Comparison of ENCODE assay signal across 44 mouse cellular contexts in genomic region chr7:66370970-66371369, GRCm38 (mm10). TPM values are rescaled to one million over a fixed set of nuclear protein-coding genes. Genes with fewer than 3 reads are reported as not detected.
DNase-seq lines count a peak whose midpoint lies in the region; ATAC-seq and TF ChIP-seq lines count a peak whose summit lies in the region.
"Had no signal": no experiment of that assay in that cellular context is flagged by ENCODE, and none has a peak within 500 bp of the region (broad histone marks: within the 10 kb centered on the region; RNA-seq: fewer than 3 reads in every experiment).

No protein-coding gene starts in this region.

- 91% methylated on average over 6 of the region's 6 CpGs for WGBS in forebrain, embryonic 11.5 days
- WGBS in forebrain, embryonic 12.5 days, result 86% methylated on average over 6 of the region's 6 CpGs
- WGBS in kidney, postnatal 0 days, result 70% methylated on average over 6 of the region's 6 CpGs
- 73% methylated on average over 6 of the region's 6 CpGs for WGBS in kidney, embryonic 14.5 days
- WGBS in liver, postnatal 0 days (ENCODE audit: insufficient replicate concordance), result 53% methylated on average over 6 of the region's 6 CpGs

- TF ChIP-seq CTCF in kidney, postnatal 0 days (IDR thresholded peaks at IDR 0.05; ENCODE audit: low read depth), result no peak
- no peak for TF ChIP-seq CTCF in embryonic fibroblast, embryonic 13.5 days (IDR thresholded peaks at IDR 0.05; ENCODE audit: borderline replicate concordance, insufficient read depth, low read length)
- no peak for TF ChIP-seq CTCF in liver, postnatal 0 days (IDR thresholded peaks at IDR 0.05; ENCODE audit: low read depth)

- no peak overlapping the region for H3K4me3 ChIP-seq in forebrain, embryonic 11.5 days (ENCODE audit: low read depth, low read length)
- H3K4me3 ChIP-seq in forebrain, embryonic 12.5 days (replicated peaks), result no peak overlapping the region
- H3K4me3 ChIP-seq in kidney, postnatal 0 days (replicated peaks; ENCODE audit: low read depth, low read length), result no peak overlapping the region
- H3K4me3 ChIP-seq in kidney, embryonic 14.5 days (ENCODE audit: low read length), result no peak overlapping the region
- H3K4me3 ChIP-seq in embryonic fibroblast, embryonic 13.5 days (ENCODE audit: insufficient read depth, low read length), result no peak overlapping the region
- no peak overlapping the region for H3K4me3 ChIP-seq in liver, postnatal 0 days (ENCODE audit: low read depth, low read length)
- H3K4me3 ChIP-seq: heart, embryonic 10.5 days; hindbrain, embryonic 12.5 days; layer of hippocampus, adult 2 months; limb, embryonic 13.5 days; neural tube, embryonic 15.5 days had no signal

- H3K4me2 ChIP-seq in forebrain, embryonic 11.5 days (ENCODE audit: low read depth, low read length, severe bottlenecking), result no peak overlapping the region
- H3K4me2 ChIP-seq in forebrain, embryonic 12.5 days, result no peak overlapping the region
- no peak overlapping the region for H3K4me2 ChIP-seq in kidney, postnatal 0 days (ENCODE audit: low read length)
- H3K4me2 ChIP-seq in kidney, embryonic 14.5 days (replicated peaks; ENCODE audit: low read depth, low read length), result no peak overlapping the region
- H3K4me2 ChIP-seq in liver, postnatal 0 days (ENCODE audit: low read depth, low read length), result no peak overlapping the region
- H3K4me2 ChIP-seq: hindbrain, embryonic 12.5 days; limb, embryonic 13.5 days; neural tube, embryonic 15.5 days had no signal

- no peaks in the 10 kb centered on the region for H3K27me3 ChIP-seq in forebrain, embryonic 11.5 days (ENCODE audit: control insufficient read depth, insufficient read depth, low read length)
- no peaks in the 10 kb centered on the region for H3K27me3 ChIP-seq in forebrain, embryonic 12.5 days
- no peaks in the 10 kb centered on the region for H3K27me3 ChIP-seq in kidney, postnatal 0 days (ENCODE audit: insufficient read depth, low read length)
- H3K27me3 ChIP-seq in kidney, embryonic 14.5 days (ENCODE audit: control insufficient read depth, insufficient read depth, low read length), result no peaks in the 10 kb centered on the region
- no peaks in the 10 kb centered on the region for H3K27me3 ChIP-seq in liver, postnatal 0 days (ENCODE audit: insufficient read depth, low read length)
- H3K27me3 ChIP-seq: CH12.LX; hindbrain, embryonic 12.5 days; limb, embryonic 13.5 days; neural tube, embryonic 15.5 days had no signal

- TF ChIP-seq POLR2A in embryonic fibroblast, embryonic 13.5 days (IDR thresholded peaks at IDR 0.05; ENCODE audit: low read depth, low read length), result no peak

- no peak for ATAC-seq in forebrain, embryonic 11.5 days (replicated peaks; ENCODE audit: low FRiP score)
- ATAC-seq in forebrain, embryonic 12.5 days (ENCODE audit: low FRiP score), result no peak
- ATAC-seq in kidney, postnatal 0 days (replicated peaks; ENCODE audit: low FRiP score, low read depth), result no peak
- ATAC-seq in kidney, embryonic 14.5 days (ENCODE audit: low FRiP score, low TSS enrichment), result no peak
- no peak for ATAC-seq in liver, postnatal 0 days
- ATAC-seq: activated CD4-positive, CD25-positive, alpha-beta regulatory T cell, adult 4 months; forebrain, embryonic 16.5 days; hindbrain, postnatal 0 days had no signal

- no peak for TF ChIP-seq EP300 in liver, postnatal 0 days (IDR thresholded peaks at IDR 0.05; ENCODE audit: low read depth)

- no peak overlapping the region for H3K27ac ChIP-seq in forebrain, embryonic 11.5 days (ENCODE audit: low read depth, low read length)
- no peak overlapping the region for H3K27ac ChIP-seq in forebrain, embryonic 12.5 days
- H3K27ac ChIP-seq in kidney, postnatal 0 days, result peak overlapping the region; percentile 50
- H3K27ac ChIP-seq in kidney, embryonic 14.5 days (ENCODE audit: low read depth, low read length), result no peak overlapping the region
- H3K27ac ChIP-seq in embryonic fibroblast, embryonic 13.5 days (ENCODE audit: insufficient read depth, low read length), result peak overlapping the region; percentile 96
- H3K27ac ChIP-seq in liver, postnatal 0 days (ENCODE audit: low read depth), result 0 out of 2 replicates have a peak overlapping the region, but pooled peaks have one; percentile 8
- H3K27ac ChIP-seq: heart, embryonic 10.5 days; hindbrain, embryonic 12.5 days; hindbrain, postnatal 0 days; layer of hippocampus, adult 2 months; macrophage; neural tube, embryonic 15.5 days had no signal

- no peaks in the 10 kb centered on the region for H3K9me3 ChIP-seq in forebrain, embryonic 11.5 days (ENCODE audit: control insufficient read depth, low read length)
- H3K9me3 ChIP-seq in forebrain, embryonic 12.5 days, result no peaks in the 10 kb centered on the region
- no peaks in the 10 kb centered on the region for H3K9me3 ChIP-seq in kidney, postnatal 0 days (replicated peaks; ENCODE audit: low read length)
- H3K9me3 ChIP-seq in kidney, embryonic 14.5 days (ENCODE audit: control insufficient read depth, low read length), result no peaks in the 10 kb centered on the region
- H3K9me3 ChIP-seq in liver, postnatal 0 days (ENCODE audit: low read length), result no peaks in the 10 kb centered on the region
- H3K9me3 ChIP-seq: heart, embryonic 10.5 days; hindbrain, embryonic 12.5 days; limb, embryonic 13.5 days; neural tube, embryonic 15.5 days had no signal

- H3K4me1 ChIP-seq in forebrain, embryonic 11.5 days (replicated peaks; ENCODE audit: control insufficient read depth, insufficient read depth, low read length), result no peaks in the 10 kb centered on the region
- no peaks in the 10 kb centered on the region for H3K4me1 ChIP-seq in forebrain, embryonic 12.5 days
- peaks cover 9% of the 10 kb centered on the region; the same call in 1 of the 2 replicates for H3K4me1 ChIP-seq in kidney, postnatal 0 days (replicated peaks; ENCODE audit: insufficient read depth, low read length)
- peaks cover 14% of the 10 kb centered on the region; the same call in 1 of the 2 replicates for H3K4me1 ChIP-seq in kidney, embryonic 14.5 days (ENCODE audit: control insufficient read depth, insufficient read depth, low read length)
- peaks cover 31% of the 10 kb centered on the region for H3K4me1 ChIP-seq in embryonic fibroblast, embryonic 13.5 days (ENCODE audit: control insufficient read depth, insufficient read depth, low read length)
- peaks cover 10% of the 10 kb centered on the region; the same call in 1 of the 2 replicates for H3K4me1 ChIP-seq in liver, postnatal 0 days (ENCODE audit: insufficient read depth)
- H3K4me1 ChIP-seq: hindbrain, embryonic 12.5 days; neural tube, embryonic 15.5 days had no signal

- no peak overlapping the region for H3K9ac ChIP-seq in forebrain, embryonic 11.5 days (ENCODE audit: low read length)
- H3K9ac ChIP-seq in forebrain, embryonic 12.5 days, result no peak overlapping the region
- no peak overlapping the region for H3K9ac ChIP-seq in kidney, postnatal 0 days (ENCODE audit: low read depth, low read length)
- H3K9ac ChIP-seq in kidney, embryonic 14.5 days (ENCODE audit: low read depth, low read length), result no peak overlapping the region
- no peak overlapping the region for H3K9ac ChIP-seq in liver, postnatal 0 days (replicated peaks)
- H3K9ac ChIP-seq: hindbrain, embryonic 12.5 days; limb, embryonic 13.5 days; neural tube, embryonic 15.5 days had no signal

- H3K36me3 ChIP-seq in forebrain, embryonic 11.5 days (ENCODE audit: control insufficient read depth, insufficient read depth, low read length), result no peaks in the 10 kb centered on the region
- H3K36me3 ChIP-seq in forebrain, embryonic 12.5 days (replicated peaks), result no peaks in the 10 kb centered on the region
- H3K36me3 ChIP-seq in kidney, postnatal 0 days (ENCODE audit: insufficient read depth, low read length), result no peaks in the 10 kb centered on the region
- no peaks in the 10 kb centered on the region for H3K36me3 ChIP-seq in kidney, embryonic 14.5 days (ENCODE audit: control insufficient read depth, insufficient read depth, low read length)
- no peaks in the 10 kb centered on the region for H3K36me3 ChIP-seq in liver, postnatal 0 days (replicated peaks; ENCODE audit: insufficient read depth, low read length)
- H3K36me3 ChIP-seq: hindbrain, embryonic 12.5 days; limb, embryonic 13.5 days; neural tube, embryonic 15.5 days had no signal

- peak; percentile 23 for DNase-seq in forebrain, embryonic 11.5 days (ENCODE audit: low spot score)
- peak; percentile 19 for DNase-seq in kidney, postnatal 0 days (ENCODE audit: low spot score)
- no peak for DNase-seq in liver, postnatal 0 days
- DNase-seq in layer of hippocampus, postnatal 36 days, result no peak
- DNase-seq in urinary bladder, postnatal 4 days (ENCODE audit: low spot score in 2 of 2), result no peak
- DNase-seq: adrenal gland, adult 2 months; cerebellum, adult 9-10 months; cerebellum, postnatal 36 days; gastrocnemius, postnatal 14 days; heart, postnatal 36 days; kidney, adult 11 months; kidney, postnatal 25 days; lung, adult 2 months; lung, postnatal 10 days; midbrain, embryonic 14.5 days; retina, postnatal 1 day; right cerebral cortex, postnatal 14 days; spleen, adult 18-20 months; thymus, postnatal 14 days had no signal

RNA-seq across cellular contexts. Expression of gene Gm10974, which starts 5.3 kb away (rescaled TPM):
- polyA plus RNA-seq in forebrain, embryonic 11.5 days (2014; fragmentation: Nextera tagmentation; extraction: Ambion mirVana), result not detected in 2 replicates
- not detected in 2 replicates for polyA plus RNA-seq in forebrain, embryonic 12.5 days (2016; fragmentation: Nextera tagmentation; extraction: Ambion mirVana)
- polyA plus RNA-seq in kidney, postnatal 0 days (2015; fragmentation: Nextera tagmentation; extraction: Ambion mirVana), result not detected in 2 replicates
- polyA plus RNA-seq in kidney, embryonic 14.5 days (2014; fragmentation: Nextera tagmentation; extraction: Ambion mirVana), result not detected in 2 replicates
- not detected in 2 replicates for polyA plus RNA-seq in embryonic fibroblast, embryonic 13.5 days (2011; ENCODE audit: insufficient read length, low read depth, missing spikeins)
- polyA plus RNA-seq in liver, postnatal 0 days (2015; fragmentation: Nextera tagmentation; extraction: Ambion mirVana), result not detected in 2 replicates
- not detected for total RNA-seq in layer of hippocampus, postnatal 36 days (2021)
- total RNA-seq: adrenal gland, adult 2 months; adrenal gland, postnatal 4 days; CH12.LX; ES-E14; gastrocnemius, postnatal 14 days; granulocyte monocyte progenitor cell, adult 5-6 weeks; heart, postnatal 36 days; hindbrain, postnatal 0 days; layer of hippocampus, adult 2 months; layer of hippocampus, postnatal 14 days; left cerebral cortex, adult 8-10 months; left cerebral cortex, postnatal 36 days; megakaryocyte-erythroid progenitor cell, adult 5-6 weeks had no signal
- polyA plus RNA-seq: activated CD4-positive, CD25-positive, alpha-beta regulatory T cell, adult 4 months; adrenal gland, adult 2 months; C2C12; embryonic facial prominence, embryonic 11.5 days; forebrain, embryonic 16.5 days; heart, embryonic 10.5 days; heart, embryonic 16.5 days; hindbrain, embryonic 12.5 days; hindbrain, postnatal 0 days; limb, embryonic 13.5 days; lung, adult 2 months; macrophage; midbrain, embryonic 14.5 days; neural tube, embryonic 15.5 days; stomach, embryonic 16.5 days; urinary bladder, adult 2 months had no signal

RNA-seq across cellular contexts. Expression of gene Lrrk1, which starts 17.2 kb away (rescaled TPM):
- polyA plus RNA-seq in forebrain, embryonic 11.5 days (2014; fragmentation: Nextera tagmentation; extraction: Ambion mirVana), result 3.3 and 5.2 TPM in 2 replicates
- polyA plus RNA-seq in forebrain, embryonic 12.5 days (2016; fragmentation: Nextera tagmentation; extraction: Ambion mirVana), result 2.6 and 3.7 TPM in 2 replicates
- 8.5 and 10.4 TPM in 2 replicates for polyA plus RNA-seq in kidney, postnatal 0 days (2015; fragmentation: Nextera tagmentation; extraction: Ambion mirVana)
- 9.3 and 12.4 TPM in 2 replicates for polyA plus RNA-seq in kidney, embryonic 14.5 days (2014; fragmentation: Nextera tagmentation; extraction: Ambion mirVana)
- 31.0 and 39.9 TPM in 2 replicates for polyA plus RNA-seq in embryonic fibroblast, embryonic 13.5 days (2011; ENCODE audit: insufficient read length, low read depth, missing spikeins)
- 2.6 and 3.0 TPM in 2 replicates for polyA plus RNA-seq in liver, postnatal 0 days (2015; fragmentation: Nextera tagmentation; extraction: Ambion mirVana)
- total RNA-seq in layer of hippocampus, postnatal 36 days (2021), result 1 to 10 TPM; 2.3 to 3.4 TPM

RNA-seq across cellular contexts. Expression of gene Aldh1a3, which starts 56.3 kb away (rescaled TPM):
- polyA plus RNA-seq in forebrain, embryonic 11.5 days (2014; fragmentation: Nextera tagmentation; extraction: Ambion mirVana), result 2.2 and 3.7 TPM in 2 replicates
- 6.0 and 6.5 TPM in 2 replicates for polyA plus RNA-seq in forebrain, embryonic 12.5 days (2016; fragmentation: Nextera tagmentation; extraction: Ambion mirVana)
- polyA plus RNA-seq in kidney, postnatal 0 days (2015; fragmentation: Nextera tagmentation; extraction: Ambion mirVana), result 47.0 and 54.1 TPM in 2 replicates
- polyA plus RNA-seq in kidney, embryonic 14.5 days (2014; fragmentation: Nextera tagmentation; extraction: Ambion mirVana), result 30.4 and 41.7 TPM in 2 replicates
- polyA plus RNA-seq in embryonic fibroblast, embryonic 13.5 days (2011; ENCODE audit: insufficient read length, low read depth, missing spikeins), result 3.5 and 4.2 TPM in 2 replicates
- 1.3 and 1.4 TPM in 2 replicates for polyA plus RNA-seq in liver, postnatal 0 days (2015; fragmentation: Nextera tagmentation; extraction: Ambion mirVana)
- total RNA-seq in layer of hippocampus, postnatal 36 days (2021), result 1 to 10 TPM in 1 of 2 experiments, under 1 TPM in 1; 0.88 to 1.6 TPM
- polyA plus RNA-seq: macrophage had no signal

Comparison
In these comparisons a context has a peak if more than half of its experiments do, and no peak if none do; other contexts are left out.
1. H3K27ac ChIP-seq: peak in kidney, postnatal 0 days (single experiment), embryonic fibroblast, embryonic 13.5 days (single experiment) and liver, postnatal 0 days (single experiment); none in forebrain, embryonic 11.5 days (single experiment), forebrain, embryonic 12.5 days (single experiment) and kidney, embryonic 14.5 days (single experiment).
2. DNase-seq: peak in forebrain, embryonic 11.5 days (single experiment) and kidney, postnatal 0 days (single experiment); none in liver, postnatal 0 days (single experiment), layer of hippocampus, postnatal 36 days (0 of 2) and urinary bladder, postnatal 4 days (0 of 2).